Mouse (Mus musculus) lung, adult 2 months (tissue): ENCODE measurements around the gene Phf19.

Experiments used
- CTCF ChIP-seq: fragments of 200-500 bp; IDR thresholded peaks from 2 replicates; pipeline ENCODE4 v1.5.1; 2011; ENCODE audit warnings: mild to moderate bottlenecking, low read length, control low read depth; ENCODE audit not compliant: insufficient read depth
- POLR2A ChIP-seq: fragments of 200-500 bp; IDR thresholded peaks from 2 replicates; pipeline ENCODE4 v1.6.1; 2011; ENCODE audit warnings: low read depth, mild to moderate bottlenecking, control low read depth, low read length, borderline replicate concordance; ENCODE audit errors: extremely low read depth

DNA sequence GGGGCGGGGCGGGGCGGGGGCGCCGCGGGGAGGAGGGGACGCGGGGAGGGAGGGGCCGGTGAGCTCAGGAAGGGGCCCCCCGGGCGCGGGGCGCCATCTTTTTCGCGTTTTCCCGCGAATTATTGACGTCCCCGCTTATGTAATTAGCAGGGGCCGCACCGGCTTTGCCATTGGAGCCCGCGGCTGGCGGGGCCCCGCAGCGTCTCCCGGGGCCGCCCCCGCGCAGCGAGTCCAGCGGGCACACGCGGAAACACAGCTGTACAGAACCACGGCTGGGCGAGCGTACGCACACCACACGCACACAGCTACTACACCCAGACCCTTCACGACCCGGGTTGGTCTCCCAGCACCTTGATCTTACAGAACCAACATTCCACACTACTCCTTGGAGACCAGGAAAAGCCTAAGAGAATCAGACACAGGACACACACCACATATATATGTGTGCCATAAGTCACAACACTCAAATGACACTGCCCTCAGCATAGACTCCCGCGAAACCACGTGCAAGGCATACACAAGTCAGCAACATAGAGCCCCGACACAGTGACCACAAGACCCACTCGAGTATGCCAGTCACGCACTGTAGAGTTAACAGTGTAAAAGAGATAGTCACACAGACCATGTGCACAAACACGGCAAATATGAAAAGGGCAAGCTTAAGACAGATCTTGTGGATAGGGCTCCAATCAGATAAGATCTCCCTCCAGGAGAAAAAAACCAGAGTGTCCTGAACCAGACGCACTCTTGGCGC, 420 bp upstream of the Phf19 start:
- TF ChIP-seq CTCF: no peak
- TF ChIP-seq POLR2A: peak; percentile 44; the same call in 1 of the 2 replicates
